In the genomic region with DNA sequence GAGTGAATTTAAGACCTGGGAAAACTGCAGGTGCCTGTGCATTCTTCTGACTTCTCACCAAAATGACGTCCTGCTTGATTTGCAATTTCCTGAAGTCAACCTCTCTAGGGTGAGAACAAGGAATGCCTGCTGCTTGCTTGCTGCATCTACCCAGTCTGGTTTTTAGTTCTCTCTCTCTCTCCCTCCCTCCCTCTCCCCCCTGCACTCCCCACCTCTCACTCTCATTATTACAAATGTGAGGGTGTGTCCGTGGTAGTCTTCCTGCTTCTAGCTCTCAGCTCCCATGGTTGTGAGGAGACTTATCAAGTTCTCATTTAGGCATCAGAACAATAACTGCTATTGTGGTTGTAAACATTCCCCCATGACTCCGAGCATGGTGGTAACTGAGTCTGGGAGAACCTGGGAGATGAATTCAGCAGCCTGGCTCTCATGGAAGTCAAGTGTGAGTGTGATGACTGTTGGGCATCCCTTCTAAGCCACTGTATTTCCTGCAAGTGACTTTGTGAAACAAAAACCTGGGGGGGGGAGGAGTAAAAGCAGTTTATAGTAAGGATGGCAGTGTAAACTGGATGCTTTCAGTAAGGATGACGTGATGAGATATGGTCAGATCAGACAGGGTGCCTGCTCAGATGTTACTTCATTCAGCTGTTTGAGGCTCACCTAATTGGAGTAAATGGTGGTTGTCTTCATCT, we compare ENCODE assay signal across 17 mouse cellular contexts.
A peak's percentile ranks its signal among the peaks of the same experiment; 100 is the strongest.
DNase-seq lines count a peak whose midpoint lies in the region; ATAC-seq and TF ChIP-seq lines count a peak whose summit lies in the region.
"Had no signal": no experiment of that assay in that cellular context is flagged by ENCODE, and none has a peak within 500 bp of the region (broad histone marks: within the 10 kb centered on the region; RNA-seq: fewer than 3 reads in every experiment).

No protein-coding gene starts in this region.

- H3K27ac ChIP-seq in thymus, adult 2 months (ENCODE audit: control insufficient read depth, insufficient read depth, low read length): peak overlapping the region; percentile 40
- H3K27ac ChIP-seq: embryonic facial prominence, embryonic 12.5 days; heart, embryonic 13.5 days; hindbrain, embryonic 15.5 days had no signal

- 25% methylated on average over 4 of the region's 4 CpGs for WGBS in thymus, adult 2 months

- TF ChIP-seq CTCF in thymus, adult 2 months (IDR thresholded peaks at IDR 0.05; ENCODE audit: borderline replicate concordance, control insufficient read depth, extremely low read depth, insufficient read depth, low read length, poor library complexity): no peak

- no peaks in the 10 kb centered on the region for H3K27me3 ChIP-seq in thymus, adult 2 months (ENCODE audit: control insufficient read depth, insufficient read depth, low read length)
- H3K27me3 ChIP-seq: embryonic facial prominence, embryonic 12.5 days; heart, embryonic 13.5 days; hindbrain, embryonic 15.5 days had no signal

- peaks cover 53% of the 10 kb centered on the region for H3K4me1 ChIP-seq in thymus, adult 2 months (replicated peaks; ENCODE audit: control insufficient read depth, insufficient read depth, low read length)
- H3K4me1 ChIP-seq: embryonic facial prominence, embryonic 12.5 days had no signal

- H3K36me3 ChIP-seq in thymus, adult 2 months (ENCODE audit: control insufficient read depth, insufficient read depth, low read length): no peaks in the 10 kb centered on the region; the same call in 1 of the 2 replicates
- H3K36me3 ChIP-seq: hindbrain, embryonic 15.5 days had no signal

- DNase-seq in thymus, adult 2 months: no peak
- DNase-seq in thymus, adult 18-20 months: no peak
- DNase-seq in cerebellum, postnatal 4 days (ENCODE audit: low spot score in 2 of 2): no peak
- no peak for DNase-seq in kidney, postnatal 36 days
- DNase-seq in kidney, adult 18-20 months: no peak
- DNase-seq: adrenal gland, postnatal 10 days; cerebellum, adult 11 months; cerebellum, adult 8-10 months; cerebellum, postnatal 14 days; forebrain, postnatal 0 days; gastrocnemius, postnatal 14 days; heart, postnatal 36 days had no signal

- TF ChIP-seq POLR2A in thymus, adult 2 months (IDR thresholded peaks at IDR 0.05; ENCODE audit: control insufficient read depth, extremely low read depth, insufficient read depth, low read length, poor library complexity): no peak

- no peak overlapping the region for H3K4me3 ChIP-seq in thymus, adult 2 months (ENCODE audit: control insufficient read depth, insufficient read depth, low read length)
- H3K4me3 ChIP-seq: embryonic facial prominence, embryonic 12.5 days; heart, embryonic 13.5 days; hindbrain, embryonic 15.5 days had no signal

- peak; percentile 27 for ATAC-seq in CD4-positive, CD25-positive, alpha-beta regulatory T cell, adult 4 months
- ATAC-seq in granulocyte monocyte progenitor cell, adult 5-6 weeks (replicated peaks; ENCODE audit: poor library complexity, severe bottlenecking): 0 out of 2 replicates have a peak, but pooled peaks have one; percentile 15
- ATAC-seq: forebrain, postnatal 0 days had no signal
